Mouse (Mus musculus) heart, postnatal 10 days (tissue): Measurements from ENCODE around the gene Tmem207. TPM values are rescaled to one million over a fixed set of nuclear protein-coding genes. Genes with fewer than 3 reads are reported as not detected.

Experiments used
- DNase-seq, 2 experiments: peaks; one replicate each; pipeline ENCODE4 v3.0.0; 2021
- intact Hi-C: fragments of 180-260 bp; cut with DNase I; formaldehyde crosslinking; loops from one replicate; pipeline ENCODE4 v1.15.1; 2025
- total RNA-seq, 2 experiments: library from RNA; stranded (reverse); gene quantifications; 2 replicates each; pipeline ENCODE4 v1.2.3; 2021

Tmem207 gene
- total RNA-seq, 2 experiments from 2014 or later: not detected

DNA sequence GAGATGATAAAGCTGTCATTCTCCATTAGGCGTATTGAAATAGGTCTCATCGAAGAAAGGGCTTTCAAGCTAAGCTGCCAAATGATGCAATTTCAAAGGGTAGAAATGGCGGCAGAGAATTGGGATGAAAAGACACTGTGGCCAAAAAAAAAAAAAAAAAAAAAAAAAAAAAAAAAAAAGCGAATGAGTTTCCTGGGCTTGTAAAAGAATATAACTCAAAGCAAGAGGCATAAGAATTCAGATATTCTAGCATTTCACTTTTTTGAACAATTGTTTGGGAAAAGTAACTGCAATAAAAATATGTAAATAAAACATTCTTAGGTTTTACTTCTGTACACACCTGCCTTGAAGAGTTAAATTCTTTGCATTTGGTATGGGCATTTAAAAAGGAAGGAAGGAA lies 60.0 kb downstream of the Tmem207 start:
- intact Hi-C loops: no loop called here
- DNase-seq: no peak

DNA sequence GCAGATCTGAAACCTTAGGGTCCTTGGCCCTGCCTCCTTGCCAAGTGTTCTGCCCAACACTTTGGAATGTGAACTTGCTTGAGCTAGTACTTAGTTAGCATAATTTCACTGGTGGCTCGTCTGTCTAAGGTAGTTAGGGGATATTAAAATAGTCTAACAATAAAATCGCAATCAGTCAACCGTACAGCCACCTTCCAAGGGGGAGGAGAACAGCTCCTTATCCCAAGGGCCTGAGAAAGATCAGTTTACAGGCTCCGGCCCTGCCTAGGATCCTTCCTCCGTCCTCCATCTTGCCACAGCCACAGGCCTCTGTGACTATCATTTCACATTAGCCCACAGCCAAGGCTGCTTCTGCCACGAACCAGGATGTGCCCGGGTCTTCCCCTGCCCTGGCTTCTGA lies 63.7 kb downstream of the Tmem207 start, which contains the start of gene Cldn16:
TSS of gene Cldn16 (plus strand) at position 301 of the 400 bp plus-strand sequence.
- intact Hi-C loops: no loop called here
- no peak for DNase-seq

DNA sequence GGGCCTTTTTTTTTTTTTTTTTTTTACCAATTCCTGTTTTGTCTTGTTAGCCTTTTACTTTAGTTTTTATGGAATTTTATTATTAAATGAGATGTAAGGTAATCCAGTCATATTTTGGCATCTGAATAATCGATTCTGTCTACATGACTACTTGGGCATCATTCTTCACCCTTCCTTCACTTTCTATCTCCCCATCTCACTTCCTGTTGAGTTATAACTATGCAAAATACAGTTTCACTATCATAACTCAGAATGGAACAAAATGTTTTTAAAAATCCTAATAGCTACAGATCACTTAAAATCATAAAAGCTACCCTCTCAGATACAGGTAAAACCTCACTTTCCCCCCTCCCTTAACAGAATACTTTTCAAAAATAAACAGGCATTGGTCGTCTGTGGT lies 70.4 kb downstream of the Tmem207 start:
- intact Hi-C loops: no loop called here
- no peak for DNase-seq

DNA sequence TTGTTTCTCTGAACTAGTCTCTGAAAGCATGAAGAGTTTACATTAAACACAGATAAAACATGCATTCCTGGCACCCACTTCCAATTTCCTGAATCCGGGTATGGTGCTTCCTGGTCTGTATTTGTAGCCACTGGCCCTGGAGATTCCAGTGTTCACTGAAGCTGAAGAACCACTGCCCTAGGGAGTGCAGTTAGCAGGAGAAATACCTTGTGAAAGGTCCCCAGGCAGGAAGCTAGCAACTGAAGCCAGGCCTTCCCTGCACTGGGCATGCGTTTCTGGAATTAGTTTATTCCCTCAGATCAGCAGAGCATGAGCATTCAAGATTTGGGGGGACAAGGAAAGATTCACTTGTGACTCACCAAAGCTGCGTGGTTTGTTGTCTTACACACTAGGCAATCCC lies 72.4 kb downstream of the Tmem207 start:
- intact Hi-C loops: no loop called here
- no peak for DNase-seq

Other genes starting within 250 kb of the Tmem207 start
- under 1 TPM; 0.47 to 0.72 TPM for gene Cldn1, start 154.9 kb downstream of the Tmem207 start, total RNA-seq
- gene Cldn16, start 63.6 kb downstream of the Tmem207 start, total RNA-seq: not detected
- gene Il1rap, start 54.9 kb upstream of the Tmem207 start, total RNA-seq: 1 to 10 TPM; 5.1 to 5.4 TPM